Mouse (Mus musculus) adrenal gland (tissue): ENCODE results near the gene Nin.

Source experiments
- intact Hi-C: fragments of 180-260 bp; cut with DNase I; formaldehyde crosslinking; loops from one replicate; pipeline ENCODE4 v1.15.1; 2025

Gene Nin

GRCm38 (mm10) chr12:70084198-70084597 lies 29.3 kb downstream of the Nin start:
- intact Hi-C loops: no loop called here

- intact Hi-C loops: no loop called here
Measured at GRCm38 (mm10) chr12:70083737-70084136, 29.8 kb downstream of the Nin start.

DNA sequence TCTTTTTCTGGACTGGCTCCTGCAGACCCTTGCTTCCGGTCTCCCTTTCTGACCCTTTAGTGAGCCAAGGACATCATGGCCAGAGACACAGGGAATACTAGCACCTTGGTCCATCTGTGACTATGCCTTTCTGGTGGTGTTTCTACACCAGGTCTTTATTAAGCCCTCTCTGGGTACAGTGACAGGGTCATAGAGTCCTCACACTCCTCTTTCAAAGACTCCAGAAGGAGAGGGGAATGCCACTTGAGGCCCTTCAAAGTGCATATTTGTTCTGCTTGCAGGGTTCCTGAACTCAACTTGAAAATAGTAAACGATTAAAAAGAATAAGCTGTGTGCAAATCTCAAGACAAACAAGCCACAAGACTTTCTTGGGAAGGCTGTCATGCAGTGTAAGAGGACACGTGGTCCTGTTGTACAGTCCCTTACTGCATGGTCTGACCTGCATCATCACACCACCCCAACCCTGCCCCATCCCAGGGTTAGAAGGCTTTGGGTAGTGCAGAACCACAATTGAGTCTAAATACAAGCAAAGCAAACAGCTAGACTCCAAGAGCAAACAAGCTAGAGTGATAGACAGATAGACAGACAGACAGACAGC lies 30.5 kb downstream of the Nin start:
- intact Hi-C loops: no loop called here

DNA sequence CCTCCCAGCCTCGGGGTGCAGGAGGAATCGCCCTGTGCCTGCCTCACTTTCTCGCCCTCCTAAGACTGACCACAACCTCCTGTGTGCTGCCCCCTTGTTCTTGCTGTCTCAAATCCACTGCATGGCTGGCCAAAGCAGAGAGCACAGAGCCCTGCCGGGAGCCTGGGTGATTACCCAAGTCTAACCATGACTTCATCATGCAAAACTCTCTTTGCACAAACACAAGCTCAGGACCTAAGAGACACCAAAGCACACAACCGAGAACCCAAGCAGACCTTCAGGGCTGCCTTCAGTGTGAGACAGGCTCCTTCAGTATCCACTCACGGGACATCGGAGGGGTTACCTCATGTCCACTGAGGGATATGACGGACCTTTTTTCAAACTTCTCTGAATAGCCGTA lies 31.0 kb downstream of the Nin start:
- intact Hi-C loops: no loop called here

GRCm38 (mm10) chr12:70078471-70079025 lies 35.0 kb downstream of the Nin start:
- intact Hi-C loops: no loop called here

- intact Hi-C loops: no loop called here
Measured at GRCm38 (mm10) chr12:70076493-70076892, 37.0 kb downstream of the Nin start.

DNA sequence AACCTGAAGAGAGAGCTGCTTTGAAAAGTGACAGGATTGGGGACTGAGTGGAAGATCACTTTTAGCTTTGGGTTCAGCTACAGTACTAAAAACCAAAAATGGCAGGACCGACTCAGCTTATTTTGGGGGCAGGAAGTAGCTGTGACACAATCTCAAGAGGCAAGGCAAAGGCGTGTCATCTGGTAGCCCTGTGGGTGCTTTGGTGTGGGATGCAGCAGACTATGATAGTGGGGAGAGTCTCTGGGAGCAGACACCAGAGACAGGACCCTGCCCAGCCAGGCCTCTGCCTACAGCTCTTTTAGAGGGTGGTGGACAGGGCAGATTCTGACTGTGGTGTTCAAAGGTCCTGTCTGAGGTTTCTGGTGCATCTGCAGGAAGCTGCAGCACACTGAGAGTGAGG lies 38.5 kb downstream of the Nin start:
- intact Hi-C loops: no loop called here

- intact Hi-C loops: no loop called here
Measured at GRCm38 (mm10) chr12:70070888-70071287, 42.6 kb downstream of the Nin start.

DNA sequence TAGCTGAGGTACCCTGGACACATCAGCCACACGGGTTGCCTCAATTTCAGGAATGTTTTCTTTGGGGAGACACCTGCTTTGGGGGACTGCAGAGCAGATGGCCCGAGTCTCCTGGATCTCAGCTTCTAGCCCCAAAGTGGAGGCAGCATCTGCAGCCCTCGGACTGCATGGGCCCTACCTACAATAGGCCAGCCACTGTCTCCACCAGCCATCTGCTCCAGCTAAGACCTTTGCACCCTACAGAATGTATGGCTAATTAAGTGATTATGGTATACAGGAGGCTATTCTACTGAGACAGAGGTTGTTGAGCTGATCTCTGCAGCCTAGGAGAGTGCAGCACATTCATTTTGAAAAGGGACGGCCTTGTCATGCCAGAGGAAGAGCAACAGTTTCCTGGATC lies 43.2 kb downstream of the Nin start:
- intact Hi-C loops: no loop called here

DNA sequence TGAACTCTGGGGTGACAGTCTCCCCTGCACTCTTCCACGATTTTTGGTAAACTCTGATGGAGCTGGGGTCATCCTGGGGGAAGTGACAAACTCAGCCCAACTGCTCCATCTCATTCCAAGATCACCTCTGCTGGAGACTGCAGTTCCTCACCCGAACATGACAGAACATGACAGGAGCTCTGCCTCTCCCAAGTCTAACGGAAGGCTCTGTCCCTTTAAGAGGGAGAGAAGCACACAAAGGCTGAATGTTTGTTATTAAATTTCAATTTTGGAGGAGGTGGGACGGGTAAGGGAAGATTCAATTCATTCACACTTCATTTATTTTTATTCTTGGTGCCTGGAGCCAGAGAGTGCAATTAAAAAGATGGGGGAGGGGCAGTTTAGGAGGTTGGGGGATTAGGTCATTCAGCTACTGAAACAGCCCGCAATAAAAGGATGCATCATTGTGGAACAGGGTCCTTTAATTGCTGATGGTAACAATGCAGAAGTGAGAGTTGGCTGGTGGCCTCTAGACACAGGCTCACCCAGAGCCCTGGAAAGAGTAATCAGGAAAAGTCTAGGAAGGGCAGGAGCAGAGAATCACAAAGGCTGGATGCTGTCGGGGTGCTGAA lies 44.8 kb downstream of the Nin start:
- intact Hi-C loops: no loop called here

DNA sequence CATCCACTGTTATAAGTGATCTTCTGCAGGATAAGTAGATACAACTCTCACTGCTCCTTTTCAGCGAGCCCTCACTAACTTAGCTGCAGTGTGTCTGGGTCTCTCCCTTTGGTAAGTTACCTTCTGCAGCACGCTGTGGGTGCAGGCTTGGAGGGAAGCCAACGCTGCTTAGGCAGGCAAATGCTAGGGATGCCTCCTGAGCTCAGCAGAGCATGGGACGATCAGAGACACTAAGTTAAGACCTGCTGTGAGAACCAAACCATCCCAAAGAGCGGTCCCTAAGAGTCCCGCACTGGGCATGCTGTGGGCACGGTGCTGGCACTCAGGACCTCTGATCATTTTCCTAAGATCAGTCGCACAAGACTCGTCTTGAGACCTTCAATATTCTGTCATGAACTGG lies 45.7 kb downstream of the Nin start:
- intact Hi-C loops: no loop called here

- intact Hi-C loops: loop anchor here (5.0 kb wide), 2 partner anchors 85 to 100 kb away; no protein-coding TSS in a partner anchor
Measured at GRCm38 (mm10) chr12:70062114-70062513, 51.4 kb downstream of the Nin start.

- intact Hi-C loops: no loop called here
Measured at GRCm38 (mm10) chr12:70058956-70059851, 54.3 kb downstream of the Nin start.

GRCm38 (mm10) chr12:70050699-70051098 lies 62.8 kb downstream of the Nin start:
- intact Hi-C loops: no loop called here

- intact Hi-C loops: no loop called here
Measured at GRCm38 (mm10) chr12:70048741-70049140, 64.8 kb downstream of the Nin start.

DNA sequence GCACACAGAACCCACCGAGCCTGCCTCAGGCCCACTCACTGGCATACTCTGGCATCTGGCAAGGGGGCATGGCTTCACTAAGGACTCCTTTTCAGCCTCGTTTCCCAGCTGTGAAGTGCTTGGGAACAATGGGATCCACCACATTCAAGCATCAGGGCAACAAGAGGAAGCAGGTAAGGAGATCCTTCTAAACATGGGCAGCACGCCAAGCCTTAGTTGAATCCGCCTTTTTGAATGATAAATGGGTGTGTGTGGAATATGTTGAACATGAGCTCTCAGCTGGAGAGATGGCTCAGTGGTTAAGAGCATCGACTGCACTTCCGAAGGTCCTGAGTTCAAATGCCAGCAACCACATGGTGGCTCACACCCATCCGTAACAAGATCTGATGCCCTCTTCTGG lies 66.2 kb downstream of the Nin start:
- intact Hi-C loops: no loop called here

DNA sequence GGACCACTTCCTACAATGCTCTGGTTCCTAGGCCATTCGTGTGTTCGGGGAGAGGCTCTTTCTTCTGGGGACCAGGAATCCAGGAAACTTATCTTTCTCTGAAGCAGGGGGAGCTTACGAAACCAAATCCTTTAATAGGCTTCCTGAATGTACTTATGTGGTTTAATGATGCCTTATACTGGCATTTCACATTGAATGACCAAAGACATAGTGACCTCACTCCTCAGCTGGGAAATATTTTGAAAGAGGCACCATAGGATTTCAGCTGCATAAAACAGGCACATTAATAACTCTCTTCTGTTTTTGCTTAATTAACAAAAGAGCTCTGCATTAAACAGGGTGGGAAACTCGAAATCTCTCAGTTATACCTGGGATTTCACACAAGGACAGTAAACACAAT lies 69.2 kb downstream of the Nin start:
- intact Hi-C loops: no loop called here

DNA sequence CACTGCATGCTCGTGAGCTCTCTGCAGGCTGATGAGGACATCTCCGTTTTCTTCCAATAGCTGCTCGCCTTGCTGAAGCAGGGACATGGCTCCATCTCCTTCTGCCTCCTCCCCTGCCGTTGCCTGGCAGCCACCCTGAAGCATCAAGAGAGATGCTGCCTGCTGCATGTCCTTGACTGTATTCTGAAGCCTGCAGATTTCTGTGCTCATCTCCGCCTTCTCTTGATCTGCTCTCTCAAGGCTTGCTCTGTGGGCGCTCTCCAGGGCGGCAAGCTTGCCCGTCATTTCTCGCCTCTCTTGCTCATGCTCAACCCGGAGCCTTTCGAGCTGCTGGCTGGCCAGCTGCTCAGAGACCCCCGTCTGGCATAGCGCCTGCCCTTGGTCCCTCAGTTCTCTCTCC lies 70.1 kb downstream of the Nin start:
- intact Hi-C loops: no loop called here

GRCm38 (mm10) chr12:70040981-70041380 lies 72.5 kb downstream of the Nin start:
- intact Hi-C loops: no loop called here

DNA sequence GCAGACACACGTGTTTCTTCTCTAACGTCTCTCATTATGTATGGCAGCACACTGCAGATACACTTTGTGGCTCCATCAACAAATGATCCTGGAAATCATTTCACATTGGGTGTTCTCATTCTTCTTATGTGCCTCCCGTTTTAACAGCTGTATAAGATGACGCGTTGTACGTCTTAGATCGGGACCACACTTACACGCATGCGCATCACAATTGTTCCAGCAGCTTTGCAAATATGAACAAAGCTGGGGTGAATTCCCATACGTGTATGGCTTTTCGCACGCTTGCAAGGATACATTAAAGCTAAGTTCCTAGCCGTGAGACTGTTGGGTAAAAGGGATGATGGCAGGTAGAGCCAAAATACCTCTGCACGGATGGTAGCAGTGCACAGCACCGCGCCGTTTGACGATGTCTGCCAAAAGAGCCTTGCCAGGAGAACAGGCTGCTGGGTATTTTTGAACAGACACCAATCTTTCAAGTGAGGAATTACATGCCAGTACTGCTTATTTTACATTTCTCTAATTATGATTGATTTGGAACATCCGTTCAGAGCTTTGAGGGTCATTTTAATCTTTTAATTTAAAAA lies 76.7 kb downstream of the Nin start:
- intact Hi-C loops: no loop called here

DNA sequence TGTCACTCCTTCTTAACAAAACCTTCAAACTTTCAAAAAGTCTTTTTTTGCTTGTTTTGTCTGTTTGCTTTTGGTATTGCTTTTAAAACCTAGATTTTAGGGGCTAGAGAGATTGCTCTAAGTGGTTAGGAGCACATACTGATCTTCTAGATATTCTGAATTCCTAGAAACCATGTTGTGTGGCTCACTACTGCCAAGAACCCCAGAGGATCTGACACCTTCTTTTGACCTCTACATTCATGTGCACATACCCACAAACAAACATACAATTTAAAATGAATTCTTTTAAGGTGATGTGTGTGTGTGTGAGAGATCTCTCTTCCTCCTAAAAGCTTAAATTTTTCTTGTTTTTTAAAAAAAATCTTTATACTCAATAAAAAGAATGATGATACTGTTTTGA lies 87.3 kb downstream of the Nin start:
- intact Hi-C loops: no loop called here

- intact Hi-C loops: no loop called here
Measured at GRCm38 (mm10) chr12:70025431-70025830, 88.1 kb downstream of the Nin start.
